Mouse (Mus musculus): ENCODE measurements at regions not wholly inside any gene's neighbourhood (a gene's known extent, or its start where the extent isn't known, plus 50 kb on each side); places are given as distances from the start of the nearest gene placed in this dataset.
"Not testable (repeated sequence)": the region's sequence is repeated elsewhere in the genome, so short reads cannot be mapped to it uniquely, and the experiment has no call there.

DNA sequence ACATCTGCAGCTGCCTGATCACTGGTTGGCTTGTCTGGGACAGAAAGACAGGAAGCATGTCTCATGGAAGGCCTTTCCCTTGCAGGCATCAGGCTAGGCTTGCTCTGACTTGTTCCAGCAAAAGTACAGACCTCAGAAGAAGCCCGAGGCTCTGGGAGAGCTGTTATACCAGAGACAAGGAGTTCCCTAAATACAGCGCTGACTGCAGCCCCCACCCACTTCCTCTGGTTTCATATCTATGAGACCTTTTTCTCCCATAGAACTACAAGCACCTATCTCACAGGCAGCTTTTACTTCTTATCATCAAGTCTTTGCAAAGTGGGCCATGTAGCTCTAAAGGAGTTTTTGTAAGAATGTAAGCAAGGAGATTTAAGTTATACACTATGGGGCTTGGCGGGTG lies 312.2 kb upstream of the Vmn1r3 start:
- in situ Hi-C loops (cut with MboI, MseI) = loop anchor here (5.0 kb wide), 1 partner anchor 260 kb away; no protein-coding TSS in a partner anchor

DNA sequence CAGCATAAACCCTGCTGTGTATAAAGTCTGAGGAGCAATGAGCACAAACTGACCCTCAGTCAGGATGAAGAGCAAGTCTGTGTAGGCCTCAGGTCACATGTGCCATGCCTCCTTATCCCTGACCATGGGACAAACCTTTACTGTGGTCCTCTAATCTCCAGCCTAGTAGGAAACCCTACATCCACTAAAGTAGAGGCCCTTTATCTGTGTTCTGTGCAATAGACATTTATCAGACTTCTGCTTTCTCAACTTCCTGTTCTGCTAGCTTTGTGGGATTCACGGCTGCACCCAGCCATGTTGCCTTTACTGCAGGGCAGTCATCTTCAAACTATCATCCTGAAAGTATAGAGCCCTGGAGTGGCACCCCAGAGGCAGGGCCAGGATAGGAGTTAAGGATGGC lies 310.8 kb upstream of the Vmn1r3 start:
- in situ Hi-C loops (cut with MboI, MseI) = loop anchor here (5.0 kb wide), 1 partner anchor 261 kb away; no protein-coding TSS in a partner anchor

- in situ Hi-C loops (cut with MboI, MseI) = not testable (repeated sequence)
These were observed 309.0 kb upstream of the Vmn1r3 start for GRCm38 (mm10) chr4:3494123-3494681.

DNA sequence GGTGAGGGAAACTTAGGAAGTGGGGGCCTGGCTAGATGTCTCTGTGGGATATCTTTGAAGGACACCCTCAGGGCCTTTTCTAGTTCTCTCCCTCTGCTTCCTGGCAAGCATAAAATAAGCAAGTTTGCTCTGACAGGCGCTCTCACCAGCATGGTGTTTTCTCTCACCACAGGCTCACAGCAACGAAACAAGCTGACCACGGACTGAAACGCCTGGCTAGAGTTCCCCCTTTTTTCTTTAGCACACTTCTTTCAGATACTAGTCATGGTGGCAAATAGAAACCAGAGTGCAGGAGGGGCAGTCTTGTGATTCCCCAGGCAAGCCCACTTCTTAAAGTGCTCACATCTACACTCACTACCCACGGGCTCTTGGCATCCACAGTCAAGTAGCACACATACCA lies 305.7 kb upstream of the Vmn1r3 start:
- in situ Hi-C loops (cut with MboI, MseI) = not testable (repeated sequence)

DNA sequence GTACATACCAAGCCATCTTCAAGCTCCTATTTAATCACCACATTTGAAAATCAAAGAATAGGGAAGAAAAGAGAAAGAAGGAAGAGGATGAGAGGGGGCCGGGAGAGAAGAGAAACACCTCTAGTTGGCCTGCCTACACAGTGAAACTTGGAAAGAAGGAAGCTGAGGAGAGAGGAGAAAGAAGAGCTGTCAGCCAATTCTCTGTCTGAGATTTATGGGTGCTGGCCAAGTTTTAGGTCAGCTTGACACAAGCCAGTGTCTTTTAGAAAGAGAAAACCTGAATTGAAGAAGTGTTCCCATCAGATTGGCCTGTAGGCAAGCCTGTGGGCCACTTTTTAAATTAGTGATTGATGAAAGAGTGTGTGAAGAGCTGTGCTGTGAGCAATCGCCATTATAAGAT lies 296.9 kb upstream of the Vmn1r3 start:
- in situ Hi-C loops (cut with MboI, MseI) = no loop called here

GRCm38 (mm10) chr4:3456773-3457172 lies 271.6 kb upstream of the Vmn1r3 start:
- in situ Hi-C loops (cut with MboI, MseI) = no loop called here

GRCm38 (mm10) chr4:3437380-3437779 lies 252.2 kb upstream of the Vmn1r3 start:
- in situ Hi-C loops (cut with MboI, MseI) = not testable (repeated sequence)

- in situ Hi-C loops (cut with MboI, MseI) = no loop called here
These were observed 242.8 kb upstream of the Vmn1r3 start for GRCm38 (mm10) chr4:3427968-3428367.

- in situ Hi-C loops (cut with MboI, MseI) = loop anchor here (10.0 kb wide), 1 partner anchor 185 kb away; no protein-coding TSS in a partner anchor
These were observed 234.9 kb upstream of the Vmn1r3 start for GRCm38 (mm10) chr4:3419920-3420499.

GRCm38 (mm10) chr4:3416670-3417069 lies 231.5 kb upstream of the Vmn1r3 start:
- in situ Hi-C loops (cut with MboI, MseI) = loop anchor here (10.0 kb wide), 1 partner anchor 182 kb away; no protein-coding TSS in a partner anchor

GRCm38 (mm10) chr4:3414442-3415022 lies 229.4 kb upstream of the Vmn1r3 start:
- in situ Hi-C loops (cut with MboI, MseI) = loop anchor here (10.0 kb wide), 1 partner anchor 180 kb away; no protein-coding TSS in a partner anchor

GRCm38 (mm10) chr4:3413493-3414441 lies 228.6 kb upstream of the Vmn1r3 start:
- in situ Hi-C loops (cut with MboI, MseI) = loop anchor here (10.0 kb wide), 1 partner anchor 179 kb away; no protein-coding TSS in a partner anchor

DNA sequence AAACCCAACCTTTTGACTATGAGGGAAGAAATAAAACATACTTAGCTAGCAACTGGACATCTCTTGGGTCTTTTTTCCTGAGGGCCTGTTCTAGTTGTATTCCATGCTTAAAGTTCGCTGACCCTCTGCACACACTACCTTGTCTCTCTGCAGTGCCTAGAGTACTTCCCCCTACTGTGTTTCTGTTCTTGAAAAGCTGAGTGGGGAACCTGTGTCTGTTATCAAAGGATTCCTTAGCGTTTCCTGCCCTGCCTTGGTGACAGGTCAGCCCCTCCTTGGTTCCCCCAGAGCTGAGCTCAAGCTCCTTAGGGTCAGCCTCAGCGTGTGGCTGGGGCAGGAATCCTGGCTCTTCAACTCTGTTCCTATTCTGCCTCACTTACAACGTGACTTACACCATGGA lies 227.2 kb upstream of the Vmn1r3 start:
- in situ Hi-C loops (cut with MboI, MseI) = loop anchor here (10.0 kb wide), 1 partner anchor 178 kb away; no protein-coding TSS in a partner anchor

DNA sequence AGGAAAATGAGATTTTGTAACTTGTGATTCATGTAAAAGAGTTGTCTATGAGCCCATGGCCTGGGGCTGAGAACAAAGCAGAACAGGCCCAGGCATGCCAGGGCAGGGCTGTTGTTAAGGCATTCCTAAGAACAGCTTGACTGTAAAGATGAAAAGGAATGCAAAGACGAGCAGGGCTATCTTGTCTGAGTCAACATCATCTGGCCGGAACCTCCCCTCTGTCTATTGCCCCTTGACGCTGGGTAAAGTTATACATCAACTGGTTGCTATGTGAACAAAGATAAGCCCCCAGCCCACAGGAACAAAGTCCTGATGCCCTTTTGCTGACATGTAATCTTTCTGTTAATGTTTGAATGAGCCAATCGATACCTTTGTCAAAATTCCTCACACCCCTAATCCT lies 217.7 kb upstream of the Vmn1r3 start:
- in situ Hi-C loops (cut with MboI, MseI) = not testable (repeated sequence)

DNA sequence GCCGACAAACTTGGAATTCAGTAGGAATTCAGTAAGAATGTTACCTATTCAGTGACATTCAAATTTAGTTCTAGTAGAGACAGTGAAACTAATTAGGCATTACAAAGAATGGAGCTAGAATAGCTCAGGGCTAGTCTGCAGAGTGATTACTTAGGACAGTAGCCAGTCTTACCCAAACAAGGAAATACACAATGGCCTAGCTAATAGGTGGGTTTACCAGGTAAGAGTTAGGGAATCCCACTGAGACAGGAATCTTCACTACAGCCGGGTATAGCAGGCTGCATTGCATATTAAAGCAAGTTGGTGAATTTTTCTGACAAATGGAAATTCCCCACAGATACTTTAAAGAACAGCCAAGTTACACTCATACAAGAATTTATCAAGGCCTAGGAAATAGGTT lies 216.6 kb upstream of the Vmn1r3 start:
- in situ Hi-C loops (cut with MboI, MseI) = not testable (repeated sequence)

DNA sequence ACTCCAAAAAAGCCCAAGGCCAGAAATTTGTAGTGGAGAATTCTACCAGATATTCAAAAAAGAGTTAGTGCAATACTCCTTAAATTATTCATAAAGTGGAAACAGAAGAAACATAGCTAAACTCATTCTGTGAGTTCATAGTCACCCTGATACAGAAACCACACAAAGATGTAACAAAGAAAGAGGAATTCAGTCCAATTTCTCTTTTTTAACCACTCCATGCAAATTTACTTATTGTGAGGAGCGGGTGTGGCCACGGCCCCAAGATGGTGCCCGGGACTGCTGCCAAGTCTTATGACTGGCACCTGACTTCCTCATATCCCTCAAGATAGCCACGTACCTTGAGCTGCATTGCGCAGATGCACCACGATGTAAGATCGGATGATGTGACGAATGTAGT lies 206.4 kb upstream of the Vmn1r3 start:
- in situ Hi-C loops (cut with MboI, MseI) = not testable (repeated sequence)

GRCm38 (mm10) chr4:3373027-3373763 lies 188.0 kb upstream of the Vmn1r3 start:
- in situ Hi-C loops (cut with MboI, MseI) = loop anchor here (5.0 kb wide), 1 partner anchor 291 kb away; no protein-coding TSS in a partner anchor

GRCm38 (mm10) chr4:3368021-3368420 lies 182.9 kb upstream of the Vmn1r3 start:
- in situ Hi-C loops (cut with MboI, MseI) = not testable (repeated sequence)

GRCm38 (mm10) chr4:3343443-3343842 lies 158.3 kb upstream of the Vmn1r3 start:
- in situ Hi-C loops (cut with MboI, MseI) = not testable (repeated sequence)

- in situ Hi-C loops (cut with MboI, MseI) = not testable (repeated sequence)
These were observed 157.5 kb upstream of the Vmn1r3 start for GRCm38 (mm10) chr4:3342696-3343095.

GRCm38 (mm10) chr4:3342165-3342564 lies 157.0 kb upstream of the Vmn1r3 start:
- in situ Hi-C loops (cut with MboI, MseI) = not testable (repeated sequence)
